Mouse (Mus musculus) frontal cortex, postnatal 10 days (tissue): ENCODE measurements at regions not wholly inside any gene's neighbourhood (a gene's known extent, or its start where the extent isn't known, plus 50 kb on each side); places are given as distances from the start of the nearest gene placed in this dataset.

Source experiments
- DNase-seq, 2 experiments: peaks; one replicate each; pipeline ENCODE4 v3.0.0; 2022; ENCODE audit warnings: low spot score in 2 of 2, mixed read lengths in 1 of 2

GRCm38 (mm10) chr9:66646226-66646625, 53.3 kb upstream of the Usp3 start:
- DNase-seq: peak; percentile 64 to 82

- DNase-seq: no peak
Measured at GRCm38 (mm10) chr9:66651306-66651705, 58.4 kb upstream of the Usp3 start.

- DNase-seq: no peak
Measured at GRCm38 (mm10) chr9:66657116-66657758, 56.2 kb upstream of the Car12 start.

GRCm38 (mm10) chr9:66658707-66659242, 54.7 kb upstream of the Car12 start:
- DNase-seq: no peak

- no peak for DNase-seq
Measured at GRCm38 (mm10) chr9:66659781-66660445, 53.6 kb upstream of the Car12 start.

GRCm38 (mm10) chr9:66661596-66661995, 51.9 kb upstream of the Car12 start:
- DNase-seq: no peak

GRCm38 (mm10) chr9:66662443-66662842, 51.0 kb upstream of the Car12 start:
- DNase-seq: no peak
